ENCODE assay signal across 17 mouse cellular contexts in the genomic region with DNA sequence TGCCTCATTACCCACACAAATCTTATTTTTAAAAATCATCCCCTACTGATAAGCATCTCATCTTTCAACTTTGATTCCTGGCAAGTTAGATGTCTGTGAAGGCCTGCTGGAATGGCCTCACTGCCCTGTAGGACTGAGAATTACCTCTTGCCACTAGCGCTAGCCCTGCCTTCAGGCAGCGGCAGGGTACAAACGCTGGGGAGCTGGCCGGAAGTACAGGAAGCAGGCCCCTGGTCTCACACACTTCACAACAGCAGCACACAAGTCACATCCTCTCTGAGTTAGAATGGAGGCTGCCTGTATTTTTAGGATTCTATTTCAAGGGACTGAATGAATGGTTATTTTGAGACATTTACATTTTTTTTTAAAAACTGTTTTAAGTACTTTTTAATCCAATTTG.
A peak's percentile ranks its signal among the peaks of the same experiment; 100 is the strongest.
DNase-seq lines count a peak whose midpoint lies in the region.
"Had no signal": no experiment of that assay in that cellular context is flagged by ENCODE, and none has a peak within 500 bp of the region (broad histone marks: within the 10 kb centered on the region; RNA-seq: fewer than 3 reads in every experiment).

No protein-coding gene starts in this region.

- H3K4me3 ChIP-seq in heart, embryonic 10.5 days: no peak overlapping the region
- H3K4me3 ChIP-seq: embryonic facial prominence, embryonic 13.5 days; forebrain, embryonic 12.5 days; hindbrain, embryonic 15.5 days; midbrain, embryonic 12.5 days had no signal

- peaks cover 6% of the 10 kb centered on the region; the same call in 1 of the 2 replicates for H3K36me3 ChIP-seq in heart, embryonic 10.5 days
- H3K36me3 ChIP-seq: hindbrain, embryonic 15.5 days had no signal

- H3K27me3 ChIP-seq in heart, embryonic 10.5 days (ENCODE audit: insufficient read depth, poor library complexity, severe bottlenecking): no peaks in the 10 kb centered on the region
- H3K27me3 ChIP-seq: embryonic facial prominence, embryonic 13.5 days; hindbrain, embryonic 15.5 days; midbrain, embryonic 12.5 days had no signal

- H3K9me3 ChIP-seq in heart, embryonic 10.5 days: no peaks in the 10 kb centered on the region
- H3K9me3 ChIP-seq: embryonic facial prominence, embryonic 13.5 days; forebrain, embryonic 12.5 days; hindbrain, embryonic 15.5 days; midbrain, embryonic 12.5 days had no signal

- no peak for DNase-seq in heart, embryonic 10.5 days (ENCODE audit: low spot score)
- DNase-seq in heart, postnatal 14 days: no peak
- DNase-seq in kidney, postnatal 10 days: peak; percentile 35
- DNase-seq in kidney, postnatal 4 days: no peak
- DNase-seq in induced T-regulatory cell, adult 2 months (ENCODE audit: low read depth): peak; percentile 30
- DNase-seq in thymus, postnatal 4 days: peak; percentile 57
- no peak for DNase-seq in right cerebral cortex, postnatal 36 days (ENCODE audit: low spot score in 2 of 2)
- no peak for DNase-seq in left cerebral cortex, postnatal 10 days (ENCODE audit: extremely low spot score in 1 of 2, low spot score in 2 of 2)
- DNase-seq: B cell, adult 2 months; cerebellum, postnatal 25 days; gastrocnemius, postnatal 14 days; lung, postnatal 10 days; right cerebral cortex, postnatal 14 days had no signal

- 34% methylated on average over 4 of the region's 4 CpGs for WGBS in heart, embryonic 10.5 days

- peak overlapping the region; percentile 59 for H3K27ac ChIP-seq in heart, embryonic 10.5 days
- H3K27ac ChIP-seq: hindbrain, embryonic 15.5 days; midbrain, embryonic 12.5 days had no signal

- H3K4me1 ChIP-seq in heart, embryonic 10.5 days: peaks cover 52% of the 10 kb centered on the region

- intact Hi-C loops in heart, postnatal 14 days (cut with DNase I): loop anchor here (5.0 kb wide), 1 partner anchor 79 kb away; a partner anchor contains a TSS
- intact Hi-C loops in left cerebral cortex, postnatal 10 days (cut with DNase I): no loop called here

Comparison
In these comparisons a context has a peak if more than half of its experiments do, and no peak if none do; other contexts are left out.
1. DNase-seq: peak in kidney, postnatal 10 days (single experiment), induced T-regulatory cell, adult 2 months (single experiment) and thymus, postnatal 4 days (single experiment); none in heart, embryonic 10.5 days (single experiment), heart, postnatal 14 days (0 of 2), kidney, postnatal 4 days (0 of 2), right cerebral cortex, postnatal 36 days (0 of 2) and left cerebral cortex, postnatal 10 days (0 of 2).